Mouse (Mus musculus) myocyte (in vitro differentiated cells): ENCODE data around the gene Sfxn1. TPM values are rescaled to one million over a fixed set of nuclear protein-coding genes. Genes with fewer than 3 reads are reported as not detected.

Source experiments
- H3K27me3 ChIP-seq: one replicate; pipeline ENCODE4 v1.6.1; 2011; ENCODE audit not compliant: control insufficient read depth, insufficient read depth, insufficient read length
- H3K36me3 ChIP-seq: one replicate; pipeline ENCODE4 v1.6.1; 2011; ENCODE audit not compliant: control insufficient read depth, insufficient read depth
- H3K4me2 ChIP-seq: one replicate; pipeline ENCODE4 v1.6.1; 2011; ENCODE audit warnings: low read depth, control low read depth
- H3K4me3 ChIP-seq: one replicate; pipeline ENCODE4 v1.5.1; 2011; ENCODE audit warnings: mild to moderate bottlenecking, control low read depth, moderate library complexity
- H3K79me2 ChIP-seq: one replicate; pipeline ENCODE4 v1.6.1; 2011; ENCODE audit not compliant: control insufficient read depth, insufficient read depth
- H3ac ChIP-seq: one replicate; pipeline ENCODE4 v1.6.1; 2011; ENCODE audit not compliant: control insufficient read depth, insufficient read length
- CEBPB ChIP-seq: IDR thresholded peaks from 2 replicates; pipeline ENCODE4 v1.6.1; 2011; ENCODE audit warnings: mild to moderate bottlenecking, moderate library complexity; ENCODE audit not compliant: poor library complexity, insufficient read depth, severe bottlenecking
- E2F4 ChIP-seq: IDR thresholded peaks from one replicate; pipeline ENCODE4 v1.6.1; 2011; ENCODE audit warnings: mild to moderate bottlenecking, control low read depth, moderate library complexity; ENCODE audit not compliant: insufficient read depth
- MAX ChIP-seq: IDR thresholded peaks from one replicate; pipeline ENCODE4 v1.6.1; 2011; ENCODE audit warnings: low read depth, mild to moderate bottlenecking, control low read depth
- MYOD1 ChIP-seq, 3 experiments: IDR thresholded peaks; one replicate each; pipeline ENCODE4 v1.6.1; 2011; ENCODE audit warnings: control low read depth in 2 of 3, low read depth in 2 of 3, mild to moderate bottlenecking in 2 of 3, moderate library complexity in 1 of 3; ENCODE audit not compliant: insufficient read length in 2 of 3, control insufficient read depth in 1 of 3
- MYOG ChIP-seq, 3 experiments: IDR thresholded peaks; one replicate each; pipeline ENCODE4 v1.6.1; 2011; ENCODE audit warnings: control low read depth in 2 of 3, low read depth in 2 of 3, mild to moderate bottlenecking in 2 of 3; ENCODE audit not compliant: insufficient read length in 2 of 3, control insufficient read depth in 1 of 3, insufficient read depth in 1 of 3
- POLR2A ChIP-seq: IDR thresholded peaks from one replicate; pipeline ENCODE4 v1.6.1; 2011; ENCODE audit warnings: low read depth, mild to moderate bottlenecking, control low read depth, moderate library complexity; ENCODE audit not compliant: insufficient read length
- POLR2AphosphoS2 ChIP-seq: IDR thresholded peaks from one replicate; pipeline ENCODE4 v1.6.1; 2011; ENCODE audit warnings: low read depth, control low read depth; ENCODE audit not compliant: insufficient read length
- REST ChIP-seq: IDR thresholded peaks from one replicate; pipeline ENCODE4 v1.6.1; 2011; ENCODE audit warnings: mild to moderate bottlenecking, control low read depth, moderate library complexity; ENCODE audit not compliant: insufficient read depth, insufficient read length
- SRF ChIP-seq: IDR thresholded peaks from one replicate; pipeline ENCODE4 v1.6.1; 2011; ENCODE audit warnings: low read depth; ENCODE audit not compliant: control insufficient read depth, insufficient read length
- TCF12 ChIP-seq: IDR thresholded peaks from one replicate; pipeline ENCODE4 v1.6.1; 2011; ENCODE audit warnings: mild to moderate bottlenecking, control low read depth; ENCODE audit not compliant: poor library complexity, insufficient read depth, severe bottlenecking
- TCF3 ChIP-seq: IDR thresholded peaks from one replicate; pipeline ENCODE4 v1.6.1; 2011; ENCODE audit warnings: low read depth, control low read depth; ENCODE audit not compliant: insufficient read length
- USF1 ChIP-seq: IDR thresholded peaks from one replicate; pipeline ENCODE4 v1.6.1; 2011; ENCODE audit warnings: low read depth, mild to moderate bottlenecking, control low read depth, moderate library complexity
- polyA plus RNA-seq: library from polyadenylated mRNA; unstranded; fragments of >200 nt; fragmentation: generic; extraction: Trizol; gene quantifications from one replicate; pipeline ENCODE4 v1.2.1, GENCODE M21; 2012; ENCODE audit warnings: missing spikeins

Sfxn1 gene
- polyA plus RNA-seq, 1 experiment: 10.9 TPM

DNA sequence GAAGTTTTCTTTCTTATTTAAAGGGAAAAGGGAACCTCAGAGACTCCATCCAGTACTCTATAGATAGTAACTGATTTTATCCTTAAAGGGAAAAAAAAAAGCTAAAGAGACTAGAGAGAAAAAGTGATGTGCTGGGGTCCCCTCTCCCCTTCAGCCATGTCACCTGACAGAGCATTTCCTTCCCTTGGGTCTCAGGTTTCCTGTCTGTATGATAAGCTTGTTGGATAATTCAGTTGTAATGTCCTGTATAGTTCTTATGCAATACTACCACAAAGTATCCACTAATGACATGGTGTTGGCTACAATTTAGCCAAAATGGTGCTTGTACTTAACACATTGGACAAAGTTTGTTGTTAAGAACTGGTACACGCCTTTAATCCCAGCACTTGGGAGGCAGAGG is 9.1 kb downstream of the Sfxn1 start:
- TF ChIP-seq MYOD1 (IDR thresholded peaks at IDR 0.05; ENCODE audit: control insufficient read depth in 1 of 3, insufficient read length in 2 of 3, low read depth in 2 of 3): no peak
- H3K4me3 ChIP-seq: no peak overlapping the region
- no peaks in the 10 kb centered on the region for H3K27me3 ChIP-seq
- H3K4me2 ChIP-seq: no peak overlapping the region
- peaks cover 37% of the 10 kb centered on the region for H3K79me2 ChIP-seq
- H3K36me3 ChIP-seq: peaks cover 4% of the 10 kb centered on the region
- H3ac ChIP-seq: no peak overlapping the region

DNA sequence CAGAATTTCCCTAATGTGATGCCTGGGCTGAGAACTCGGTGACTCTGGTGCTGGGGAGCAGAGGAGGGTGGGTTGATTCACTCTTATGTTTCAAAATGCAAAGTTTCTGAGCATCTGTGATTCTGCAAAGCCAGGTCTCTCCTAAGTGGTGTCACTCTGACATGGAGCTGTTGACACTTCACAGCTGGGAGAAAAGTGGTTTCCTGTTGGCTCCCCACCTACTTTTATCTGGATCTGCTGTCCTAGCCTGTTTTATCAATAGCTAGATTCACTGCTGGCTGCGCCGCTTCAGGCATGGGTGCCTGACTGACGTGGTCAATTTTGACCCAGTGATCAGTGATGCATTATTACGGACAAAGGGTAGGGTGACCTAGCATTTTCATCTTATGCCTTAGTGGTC is 11.3 kb downstream of the Sfxn1 start:
- Histone ChIP-seq H3ac (no peak overlapping the region), H3K4me2 (no peak overlapping the region), H3K79me2 (peaks cover 18% of the 10 kb centered on the region), H3K27me3 (no peaks in the 10 kb centered on the region), H3K4me3 (no peak overlapping the region), H3K36me3 (peaks cover 11% of the 10 kb centered on the region)
- TF ChIP-seq MYOG (IDR thresholded peaks at IDR 0.05; ENCODE audit: control insufficient read depth in 1 of 3, insufficient read depth in 1 of 3, insufficient read length in 2 of 3, low read depth in 2 of 3): no peak
- TF ChIP-seq TCF3: no peak
- TF ChIP-seq USF1: no peak

DNA sequence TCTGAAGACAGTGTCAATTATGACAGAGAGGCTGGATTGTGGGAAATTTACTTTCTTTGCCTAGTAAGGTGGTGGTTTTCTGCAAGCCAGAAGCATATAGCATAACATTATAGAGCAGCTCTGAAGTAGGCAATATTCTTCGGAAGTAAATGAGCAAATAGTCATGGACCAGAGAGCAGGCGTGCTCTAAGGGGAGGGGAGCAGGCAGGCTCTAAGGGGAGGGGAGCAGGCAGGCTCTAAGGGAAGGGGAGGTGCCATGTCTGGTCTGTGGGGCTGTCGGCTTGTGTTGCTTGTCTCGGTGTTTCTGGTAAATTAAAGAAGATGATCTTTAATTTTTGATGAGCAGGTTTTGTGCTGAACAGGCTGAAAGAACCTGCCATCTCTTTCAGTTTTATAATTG is 12.5 kb downstream of the Sfxn1 start:
- no peak for TF ChIP-seq MYOG (IDR thresholded peaks at IDR 0.05; ENCODE audit: control insufficient read depth in 1 of 3, insufficient read depth in 1 of 3, insufficient read length in 2 of 3, low read depth in 2 of 3)
- no peak for TF ChIP-seq SRF
- TF ChIP-seq TCF3: no peak
- TF ChIP-seq MYOD1 (IDR thresholded peaks at IDR 0.05; ENCODE audit: control insufficient read depth in 1 of 3, insufficient read length in 2 of 3, low read depth in 2 of 3): no peak
- no peak for TF ChIP-seq POLR2AphosphoS2
- TF ChIP-seq POLR2A: no peak
- TF ChIP-seq MAX: no peak
- no peak for TF ChIP-seq CEBPB
- TF ChIP-seq E2F4: no peak
- TF ChIP-seq USF1: no peak
- no peak for TF ChIP-seq REST
- TF ChIP-seq TCF12: no peak
- Histone ChIP-seq H3K27me3 (no peaks in the 10 kb centered on the region), H3K79me2 (peaks cover 14% of the 10 kb centered on the region), H3ac (no peak overlapping the region), H3K36me3 (peaks cover 22% of the 10 kb centered on the region), H3K4me2 (no peak overlapping the region), H3K4me3 (no peak overlapping the region)

DNA sequence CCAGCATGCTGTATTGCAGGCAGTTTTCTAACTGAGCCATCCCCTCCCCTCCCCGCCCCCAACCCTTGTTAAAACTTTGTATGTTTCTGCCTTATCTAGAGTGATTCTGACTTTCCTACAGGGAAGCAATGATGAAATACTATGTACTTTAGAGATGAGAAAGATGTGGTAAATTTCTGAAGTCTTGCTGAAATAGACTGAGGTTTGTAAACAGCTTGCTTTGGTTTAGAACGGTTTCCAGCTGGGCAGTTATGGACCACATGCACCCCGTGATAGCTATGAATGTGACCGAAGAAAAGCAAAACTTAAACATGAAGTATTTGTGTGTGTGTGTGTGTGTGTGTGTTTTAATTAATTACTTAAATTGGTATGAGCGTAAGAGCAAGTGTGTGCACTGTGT is 13.2 kb downstream of the Sfxn1 start:
- TF ChIP-seq POLR2A: no peak
- TF ChIP-seq MYOG (IDR thresholded peaks at IDR 0.05; ENCODE audit: control insufficient read depth in 1 of 3, insufficient read depth in 1 of 3, insufficient read length in 2 of 3, low read depth in 2 of 3): no peak
- TF ChIP-seq E2F4: no peak
- no peak for TF ChIP-seq TCF3
- no peak for TF ChIP-seq POLR2AphosphoS2
- TF ChIP-seq MAX: no peak
- no peak for TF ChIP-seq CEBPB
- TF ChIP-seq USF1: no peak
- no peak for TF ChIP-seq REST
- TF ChIP-seq SRF: no peak
- TF ChIP-seq TCF12: no peak
- no peak for TF ChIP-seq MYOD1 (IDR thresholded peaks at IDR 0.05; ENCODE audit: control insufficient read depth in 1 of 3, insufficient read length in 2 of 3, low read depth in 2 of 3)
- Histone ChIP-seq H3K4me2 (no peak overlapping the region), H3K36me3 (peaks cover 22% of the 10 kb centered on the region)

DNA sequence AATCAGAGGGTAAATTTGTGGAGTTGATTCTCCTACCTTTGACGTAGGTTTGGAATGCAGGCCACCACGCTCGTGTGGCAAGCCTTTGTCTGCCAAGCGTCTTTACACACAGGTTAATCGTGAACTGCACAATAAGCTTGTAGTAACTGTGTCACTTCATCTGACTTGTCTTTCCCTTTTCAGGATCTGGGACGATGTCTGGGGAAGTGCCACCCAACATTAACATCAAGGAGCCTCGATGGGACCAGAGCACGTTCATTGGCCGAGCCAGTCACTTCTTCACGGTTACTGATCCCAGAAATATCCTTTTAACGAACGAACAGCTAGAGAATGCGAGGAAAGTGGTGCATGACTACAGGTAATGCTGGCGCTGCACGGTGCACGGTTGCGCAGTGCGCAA is 13.6 kb downstream of the Sfxn1 start:
- peaks cover 14% of the 10 kb centered on the region for H3K79me2 ChIP-seq
- peaks cover 22% of the 10 kb centered on the region for H3K36me3 ChIP-seq
- no peak for TF ChIP-seq TCF3
- TF ChIP-seq POLR2A: no peak
- TF ChIP-seq TCF12: no peak
- TF ChIP-seq USF1: no peak
- no peak for TF ChIP-seq POLR2AphosphoS2
- TF ChIP-seq SRF: no peak
- TF ChIP-seq MYOG (IDR thresholded peaks at IDR 0.05; ENCODE audit: control insufficient read depth in 1 of 3, insufficient read depth in 1 of 3, insufficient read length in 2 of 3, low read depth in 2 of 3): no peak
- TF ChIP-seq CEBPB: no peak
- no peak for TF ChIP-seq MAX
- TF ChIP-seq REST: no peak
- TF ChIP-seq E2F4: no peak
- TF ChIP-seq MYOD1 (IDR thresholded peaks at IDR 0.05; ENCODE audit: control insufficient read depth in 1 of 3, insufficient read length in 2 of 3, low read depth in 2 of 3): no peak
- H3K4me3 ChIP-seq: no peak overlapping the region
- no peak overlapping the region for H3K4me2 ChIP-seq
- no peak overlapping the region for H3ac ChIP-seq
- no peaks in the 10 kb centered on the region for H3K27me3 ChIP-seq

More for the DNA sequence above, 13.2 kb downstream of the Sfxn1 start:
- no peaks in the 10 kb centered on the region for H3K27me3 ChIP-seq
- no peak overlapping the region for H3K4me3 ChIP-seq
- H3K79me2 ChIP-seq: peaks cover 14% of the 10 kb centered on the region
- H3ac ChIP-seq: no peak overlapping the region
